Mouse (Mus musculus) limb, embryonic 12.5 days (tissue): ENCODE measurements around the gene Pex16. TPM values are rescaled to one million over a fixed set of nuclear protein-coding genes. Genes with fewer than 3 reads are reported as not detected.

Source experiments
- ATAC-seq: fragments of 200-750 bp; cut with Nextera tagmentation; 2 replicates; pipeline ENCODE4 v1.8.0; 2017; ENCODE audit warnings: low read depth, moderate TSS enrichment; ENCODE audit not compliant: insufficient number of reproducible peaks, insufficient read depth, low FRiP score, low TSS enrichment
- H3K27ac ChIP-seq: fragments of 300-500 bp; sonication (generic); 2 replicates; pipeline ENCODE4 v1.5.1; 2016; ENCODE audit warnings: mild to moderate bottlenecking, moderate library complexity
- H3K27me3 ChIP-seq: fragments of 300-500 bp; sonication (generic); 2 replicates; pipeline ENCODE4 v1.6.1; 2016; ENCODE audit warnings: mild to moderate bottlenecking, moderate library complexity
- H3K36me3 ChIP-seq: fragments of 300-500 bp; sonication (generic); 2 replicates; pipeline ENCODE4 v1.6.1; 2016; ENCODE audit warnings: mild to moderate bottlenecking, moderate library complexity
- H3K4me1 ChIP-seq: fragments of 300-500 bp; sonication (generic); replicated peaks from 2 replicates; pipeline ENCODE4 v1.6.1; 2016
- H3K4me2 ChIP-seq: fragments of 300-500 bp; sonication (generic); 2 replicates; pipeline ENCODE4 v1.6.1; 2016; ENCODE audit warnings: mild to moderate bottlenecking, moderate library complexity
- H3K4me3 ChIP-seq: fragments of 300-500 bp; sonication (generic); replicated peaks from 2 replicates; pipeline ENCODE4 v1.5.1; 2016; ENCODE audit warnings: mild to moderate bottlenecking
- H3K9ac ChIP-seq: fragments of 300-500 bp; sonication (generic); replicated peaks from 2 replicates; pipeline ENCODE4 v1.6.1; 2016; ENCODE audit warnings: mild to moderate bottlenecking, moderate library complexity
- H3K9me3 ChIP-seq: fragments of 300-500 bp; sonication (generic); 2 replicates; pipeline ENCODE4 v1.6.1; 2016; ENCODE audit warnings: mild to moderate bottlenecking, moderate library complexity
- WGBS: fragments of 180-500 bp; shearing (Covaris S2); methylation state at CpG from one replicate; pipeline ENCODE4 v1.1.7; 2016; 5-methylcytosine and 5-hydroxymethylcytosine counted together
- polyA plus RNA-seq: library from polyadenylated mRNA; unstranded; fragments of >200 nt; fragmentation: Nextera tagmentation; extraction: Ambion mirVana; gene quantifications from 2 replicates; pipeline ENCODE4 v1.2.1, GENCODE M21; 2016

Gene Pex16
- 17.1 and 17.6 TPM in 2 replicates for polyA plus RNA-seq

DNA sequence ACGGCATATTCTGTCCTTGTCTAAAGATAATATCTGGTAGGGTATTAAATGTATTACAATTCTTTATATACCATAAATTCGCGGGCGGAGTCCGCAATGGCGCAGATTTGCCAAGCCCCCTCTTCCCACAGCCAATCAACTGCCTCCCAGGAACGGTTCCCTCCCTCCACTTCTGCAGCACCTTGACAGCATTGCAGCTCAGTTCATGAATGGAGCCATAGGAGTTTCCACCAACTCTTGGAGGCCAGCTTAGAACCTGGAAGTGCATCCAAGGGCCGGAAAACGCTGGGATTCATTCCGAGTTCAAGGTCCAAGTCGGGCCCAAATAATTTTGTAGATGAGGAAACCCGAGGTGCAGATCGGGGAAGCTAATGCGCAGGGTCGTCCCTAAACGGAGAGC is at the start of gene Pex16, which contains the start of gene Large2:
Pex16 (plus strand) TSS at position 163 of the 400 bp plus-strand sequence.
Large2 (minus strand) TSS at position 356 of the 400 bp plus-strand sequence.
- Histone ChIP-seq H3K4me2 (peak within 1 kb of the TSS; percentile 94), H3K27me3 (peaks cover 34% of the 10 kb centered on the region), H3K27ac (peak within 1 kb of the TSS; percentile 87), H3K9me3 (no peaks in the 10 kb centered on the region), H3K36me3 (peaks cover 25% of the 10 kb centered on the region), H3K9ac (peak within 1 kb of the TSS; percentile 57), H3K4me3 (peak within 1 kb of the TSS; percentile 76), H3K4me1 (peaks cover 50% of the 10 kb centered on the region)
- no peak for ATAC-seq
- WGBS, result 2% methylated on average over 16 of the region's 16 CpGs

DNA sequence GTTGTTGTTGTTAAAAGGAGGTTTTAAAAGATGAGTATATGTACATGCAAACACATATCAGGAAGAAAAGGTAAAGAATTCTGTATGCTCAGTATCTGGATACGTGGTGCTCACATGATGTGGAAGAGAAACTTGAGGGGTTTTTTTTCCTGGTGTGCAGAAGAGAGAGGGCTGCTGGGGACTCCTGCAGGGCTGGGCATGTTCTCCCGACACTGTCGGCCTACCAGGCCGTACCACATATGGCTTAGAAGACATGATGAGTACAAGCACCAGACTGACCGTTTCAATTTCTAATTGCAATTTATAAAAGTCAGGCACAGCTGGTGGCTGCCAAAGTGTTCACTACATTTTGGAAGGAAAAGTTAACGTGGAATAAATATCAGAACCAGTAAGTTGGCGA is 48.8 kb upstream of the Pex16 start:
- Histone ChIP-seq H3K4me2 (no peak overlapping the region), H3K9me3 (no peaks in the 10 kb centered on the region), H3K4me1 (no peaks in the 10 kb centered on the region), H3K27me3 (no peaks in the 10 kb centered on the region), H3K4me3 (no peak overlapping the region), H3K9ac (no peak overlapping the region), H3K36me3 (peaks cover 89% of the 10 kb centered on the region), H3K27ac (no peak overlapping the region)
- 89% methylated on average over 7 of the region's 7 CpGs for WGBS
- ATAC-seq, result no peak

DNA sequence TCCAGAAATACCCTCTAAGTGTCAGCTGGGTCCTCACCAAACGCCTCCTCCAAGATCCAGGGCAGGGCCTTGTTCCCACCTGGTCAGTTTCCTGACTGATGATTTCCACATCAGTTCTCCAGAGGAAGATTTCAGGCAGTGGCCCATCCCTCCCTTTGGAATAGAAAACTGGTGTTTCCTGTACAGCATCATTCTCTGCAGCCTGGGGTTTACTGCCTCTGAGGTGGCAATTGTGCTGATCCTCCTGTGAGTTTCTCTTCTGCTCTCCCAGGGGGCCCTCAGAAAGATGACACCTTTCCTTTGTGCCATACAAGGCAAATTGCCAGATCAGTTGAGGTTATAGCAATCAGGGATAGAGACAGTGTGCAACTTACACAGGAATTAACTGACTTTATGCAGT is 48.3 kb upstream of the Pex16 start:
- Histone ChIP-seq H3K4me3 (no peak overlapping the region), H3K4me1 (no peaks in the 10 kb centered on the region), H3K36me3 (peaks cover 89% of the 10 kb centered on the region), H3K4me2 (no peak overlapping the region), H3K9me3 (no peaks in the 10 kb centered on the region), H3K27me3 (no peaks in the 10 kb centered on the region), H3K27ac (no peak overlapping the region), H3K9ac (no peak overlapping the region)
- WGBS, result 73% methylated on average over 1 of the region's 1 CpGs
- ATAC-seq, result no peak

DNA sequence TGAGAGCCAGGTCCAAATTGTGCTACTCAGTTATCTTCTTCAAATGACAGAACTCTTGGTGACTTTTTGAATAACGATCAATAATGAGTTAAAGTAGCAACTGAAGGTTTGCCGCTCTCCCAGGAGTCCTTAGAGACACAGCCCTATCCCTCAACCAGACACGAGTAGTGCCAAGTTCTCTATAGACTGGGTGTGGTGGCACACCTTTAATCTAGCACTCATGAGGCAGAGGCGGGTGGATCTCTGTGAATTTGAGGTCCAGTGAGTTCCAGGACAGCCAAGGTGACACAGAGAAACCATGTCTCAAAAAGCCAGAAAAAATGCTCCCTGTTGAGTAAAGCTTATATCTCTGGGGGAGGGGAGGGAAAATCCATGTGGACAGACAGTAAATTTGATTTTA is 46.9 kb upstream of the Pex16 start:
- H3K27ac ChIP-seq, result no peak overlapping the region
- no peak overlapping the region for H3K4me3 ChIP-seq
- peaks cover 88% of the 10 kb centered on the region for H3K36me3 ChIP-seq
- 93% methylated on average over 4 of the region's 4 CpGs for WGBS
- H3K9me3 ChIP-seq, result no peaks in the 10 kb centered on the region
- no peaks in the 10 kb centered on the region for H3K4me1 ChIP-seq
- H3K4me2 ChIP-seq, result no peak overlapping the region
- no peak for ATAC-seq
- no peaks in the 10 kb centered on the region for H3K27me3 ChIP-seq
- H3K9ac ChIP-seq, result no peak overlapping the region

DNA sequence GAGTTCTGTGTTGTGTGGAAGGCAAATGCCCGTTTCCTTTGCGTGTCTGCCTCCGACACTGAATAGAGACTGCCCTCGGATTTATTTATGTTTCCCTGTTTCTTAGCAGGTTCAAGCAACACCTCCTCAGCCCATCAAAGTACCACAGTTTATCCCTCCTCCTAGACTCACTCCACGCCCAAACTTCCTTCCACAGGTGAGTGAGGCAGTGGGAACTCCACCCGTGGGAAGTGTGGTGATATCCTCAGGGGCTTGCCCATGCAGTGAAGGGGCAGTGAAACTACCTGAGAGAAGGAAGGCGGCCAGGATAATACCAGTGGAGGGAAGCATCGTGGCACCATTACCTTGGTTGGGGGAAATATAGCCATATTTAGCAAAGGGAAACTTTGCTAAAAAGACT is 46.3 kb upstream of the Pex16 start:
- Histone ChIP-seq H3K9ac (no peak overlapping the region), H3K4me3 (no peak overlapping the region), H3K4me2 (no peak overlapping the region), H3K9me3 (no peaks in the 10 kb centered on the region), H3K4me1 (no peaks in the 10 kb centered on the region), H3K27me3 (no peaks in the 10 kb centered on the region), H3K27ac (no peak overlapping the region), H3K36me3 (peaks cover 86% of the 10 kb centered on the region)
- WGBS, result 93% methylated on average over 8 of the region's 8 CpGs
- ATAC-seq, result no peak

DNA sequence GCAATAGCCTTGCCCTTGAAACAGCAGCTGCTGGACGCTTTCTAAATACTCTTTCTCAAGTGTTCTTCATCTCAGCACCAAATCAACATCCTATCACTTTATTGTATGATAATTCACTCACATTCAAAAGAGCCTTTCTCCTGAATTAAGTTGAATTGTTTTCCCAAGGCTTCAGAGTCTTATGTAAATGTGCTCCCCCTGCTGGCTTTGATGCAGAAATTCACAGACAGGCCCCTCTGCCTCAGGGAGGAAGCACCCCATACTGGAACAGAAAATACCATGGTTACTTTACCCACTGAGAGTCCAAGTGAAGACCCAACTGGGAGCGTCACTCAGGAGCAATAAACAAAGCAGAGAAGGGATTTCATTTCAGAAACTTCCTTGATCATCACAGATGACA is 43.6 kb upstream of the Pex16 start:
- Histone ChIP-seq H3K4me1 (no peaks in the 10 kb centered on the region), H3K9me3 (no peaks in the 10 kb centered on the region), H3K4me3 (no peak overlapping the region), H3K27me3 (no peaks in the 10 kb centered on the region), H3K4me2 (no peak overlapping the region), H3K9ac (no peak overlapping the region), H3K36me3 (peaks cover 87% of the 10 kb centered on the region), H3K27ac (no peak overlapping the region)
- WGBS, result 67% methylated on average over 2 of the region's 2 CpGs
- ATAC-seq, result no peak

DNA sequence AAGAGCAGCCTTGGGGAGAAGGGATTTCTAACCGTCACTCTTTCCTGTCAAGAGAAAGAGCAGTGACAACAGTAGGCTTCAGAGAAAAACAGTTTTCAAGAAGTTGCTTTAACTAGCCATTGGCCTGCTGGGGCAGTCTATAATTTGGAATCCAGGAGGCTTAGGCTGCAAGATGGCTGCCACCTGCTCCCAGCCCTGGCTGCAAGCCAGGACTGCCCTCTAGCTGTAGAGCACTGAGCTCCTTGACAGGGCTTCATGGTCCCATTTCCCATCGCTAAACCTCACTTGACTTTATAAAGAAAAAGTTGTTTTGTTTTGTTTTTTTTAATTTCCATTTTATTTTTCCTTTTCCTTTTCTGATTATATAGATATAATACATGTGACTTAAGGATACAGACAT is 43.1 kb upstream of the Pex16 start:
- Histone ChIP-seq H3K36me3 (peaks cover 86% of the 10 kb centered on the region), H3K9me3 (no peaks in the 10 kb centered on the region), H3K4me3 (no peak overlapping the region), H3K4me2 (no peak overlapping the region), H3K4me1 (no peaks in the 10 kb centered on the region), H3K27me3 (no peaks in the 10 kb centered on the region), H3K9ac (no peak overlapping the region), H3K27ac (no peak overlapping the region)
- 89% methylated on average over 2 of the region's 2 CpGs for WGBS
- ATAC-seq, result no peak

DNA sequence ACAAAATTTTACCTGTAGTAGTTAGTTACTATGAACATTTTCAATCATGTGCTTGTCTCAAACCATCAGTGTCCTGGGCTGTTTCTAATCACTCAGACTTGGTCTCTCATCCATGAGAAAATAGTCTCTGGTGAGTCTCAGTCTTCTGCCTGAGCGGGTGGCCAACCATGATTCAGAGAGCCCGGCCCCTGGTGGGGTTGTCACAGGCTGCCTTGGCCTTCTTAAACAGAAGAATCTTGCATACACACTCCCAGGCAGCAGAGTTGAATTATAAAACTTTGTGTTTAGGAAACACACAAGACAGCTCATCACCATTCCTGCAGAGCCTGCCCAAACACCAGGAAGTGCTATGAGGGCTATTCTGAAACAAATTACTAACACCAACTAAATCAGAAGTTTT is 42.6 kb upstream of the Pex16 start:
- no peak overlapping the region for H3K9ac ChIP-seq
- no peak overlapping the region for H3K4me2 ChIP-seq
- WGBS, result 92% methylated on average over 2 of the region's 2 CpGs

DNA sequence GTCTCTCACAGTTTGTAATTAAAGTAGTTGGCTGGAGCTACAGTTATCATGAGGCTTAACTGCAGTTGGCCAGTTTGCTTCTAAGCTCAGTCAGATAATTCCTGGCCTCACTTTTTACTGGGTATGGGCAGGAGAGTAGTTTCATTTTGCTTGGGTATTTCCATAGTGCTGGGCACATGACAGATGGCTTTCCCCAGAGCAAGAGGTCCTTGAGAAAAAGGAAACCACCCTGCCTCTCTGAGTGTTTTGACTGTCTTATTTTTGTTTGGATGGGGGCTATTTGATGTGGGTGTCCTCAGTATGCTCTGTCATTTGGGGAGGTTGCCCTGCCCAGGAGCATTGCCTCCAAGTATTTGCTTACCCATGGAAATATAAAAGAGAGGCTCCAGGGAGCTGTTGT is 32.1 kb upstream of the Pex16 start:
- H3K36me3 ChIP-seq, result peaks cover 69% of the 10 kb centered on the region
- no peaks in the 10 kb centered on the region for H3K27me3 ChIP-seq
- no peaks in the 10 kb centered on the region for H3K9me3 ChIP-seq
- H3K4me1 ChIP-seq, result no peaks in the 10 kb centered on the region
- H3K9ac ChIP-seq, result no peak overlapping the region
- no peak overlapping the region for H3K27ac ChIP-seq
- H3K4me3 ChIP-seq, result no peak overlapping the region
- no peak for ATAC-seq
- H3K4me2 ChIP-seq, result no peak overlapping the region

More for the DNA sequence above, 42.6 kb upstream of the Pex16 start:
- no peaks in the 10 kb centered on the region for H3K4me1 ChIP-seq
- no peak for ATAC-seq
- H3K36me3 ChIP-seq, result peaks cover 85% of the 10 kb centered on the region
- no peak overlapping the region for H3K27ac ChIP-seq
- H3K27me3 ChIP-seq, result no peaks in the 10 kb centered on the region
- H3K4me3 ChIP-seq, result no peak overlapping the region
- H3K9me3 ChIP-seq, result no peaks in the 10 kb centered on the region

DNA sequence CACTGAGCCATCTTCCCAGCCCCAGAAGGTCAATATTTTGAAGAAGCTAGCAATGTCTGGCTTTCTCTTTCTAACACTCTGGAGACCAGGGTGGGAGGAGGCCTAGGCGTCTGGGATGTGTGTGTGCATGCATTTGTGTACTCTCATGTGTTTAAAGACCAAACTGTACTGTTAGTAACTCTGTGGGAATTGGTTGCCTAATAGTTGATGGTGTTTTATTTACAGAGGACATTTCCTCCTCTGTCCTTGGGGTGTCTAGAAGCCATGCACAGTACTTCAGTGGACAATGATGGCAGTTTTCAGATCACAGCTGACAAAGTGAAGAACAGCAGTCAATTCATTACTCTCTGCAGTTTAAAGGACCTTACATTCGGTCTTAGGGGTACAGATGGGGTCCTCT is 27.3 kb upstream of the Pex16 start:
- 83% methylated on average over 2 of the region's 2 CpGs for WGBS
- no peak overlapping the region for H3K4me3 ChIP-seq
- peaks cover 77% of the 10 kb centered on the region for H3K36me3 ChIP-seq
- no peak for ATAC-seq
- H3K9me3 ChIP-seq, result no peaks in the 10 kb centered on the region
- no peak overlapping the region for H3K27ac ChIP-seq
- H3K9ac ChIP-seq, result no peak overlapping the region
- no peaks in the 10 kb centered on the region for H3K4me1 ChIP-seq
- H3K4me2 ChIP-seq, result no peak overlapping the region
- H3K27me3 ChIP-seq, result no peaks in the 10 kb centered on the region

DNA sequence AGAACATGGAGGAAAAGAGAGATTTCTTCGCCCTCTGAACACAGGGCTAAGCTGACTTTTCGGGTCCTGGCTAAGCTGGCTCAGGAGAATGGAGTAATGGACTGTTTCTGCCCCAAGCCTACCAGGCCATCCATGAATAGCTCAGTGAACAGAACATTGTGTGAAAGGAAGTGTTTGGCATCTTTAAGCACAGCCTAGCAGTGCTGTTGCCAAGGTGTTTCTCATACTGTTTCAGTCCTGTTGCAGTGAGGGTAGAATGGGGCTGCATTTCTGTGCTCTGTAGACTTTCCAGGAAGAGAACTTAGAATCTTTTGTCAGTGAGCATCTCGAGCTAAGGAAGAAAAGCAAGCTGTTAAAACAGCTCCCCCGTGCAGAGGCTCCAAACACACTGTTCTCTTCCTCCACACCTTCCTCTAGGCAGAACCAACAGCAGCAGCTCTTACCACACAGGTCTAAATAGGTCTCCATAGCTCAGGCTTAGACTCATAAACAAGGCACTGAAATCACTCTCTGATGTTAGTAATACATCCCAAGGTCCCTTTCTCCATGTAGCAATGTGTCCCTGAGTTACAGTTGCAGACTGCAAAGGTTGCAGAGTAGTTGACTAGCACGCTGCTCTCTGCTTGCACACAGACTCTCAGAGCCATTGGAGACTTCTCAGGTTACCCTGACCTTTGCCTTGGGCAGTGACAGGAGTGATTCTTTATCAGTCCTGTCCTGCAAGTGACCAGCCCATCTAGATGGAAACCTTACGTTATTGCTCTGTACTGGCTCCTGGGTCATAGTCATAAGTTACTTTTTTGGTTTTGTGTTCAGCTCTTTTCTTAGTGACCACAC is 24.7 kb upstream of the Pex16 start:
- 49% methylated on average over 6 of the region's 6 CpGs for WGBS

DNA sequence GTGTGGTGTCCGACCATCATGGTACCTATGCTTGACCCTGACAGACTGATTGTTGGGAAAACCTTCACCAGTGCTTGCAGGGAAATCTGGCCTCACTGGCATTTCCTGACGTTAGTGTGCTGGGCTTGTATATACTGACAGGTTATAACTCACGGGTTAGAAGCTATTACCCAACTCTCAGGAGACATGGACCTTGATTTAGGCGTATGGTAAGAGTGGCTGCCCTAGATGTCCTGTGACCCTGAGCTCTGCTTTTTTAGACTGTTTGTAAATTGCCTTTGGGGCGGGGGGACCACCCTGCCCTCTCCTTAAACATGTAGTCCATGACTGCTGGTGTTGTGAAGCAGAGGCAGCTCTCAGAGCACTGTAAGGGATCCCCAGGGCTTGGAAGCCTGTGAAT is 23.8 kb upstream of the Pex16 start:
- H3K4me3 ChIP-seq, result no peak overlapping the region
- H3K36me3 ChIP-seq, result peaks cover 79% of the 10 kb centered on the region
- H3K9me3 ChIP-seq, result no peaks in the 10 kb centered on the region
- no peaks in the 10 kb centered on the region for H3K4me1 ChIP-seq
- WGBS, result 36% methylated on average over 5 of the region's 5 CpGs
- ATAC-seq, result no peak
- H3K27ac ChIP-seq, result no peak overlapping the region
- H3K4me2 ChIP-seq, result no peak overlapping the region
- no peak overlapping the region for H3K9ac ChIP-seq
- no peaks in the 10 kb centered on the region for H3K27me3 ChIP-seq

More for the DNA sequence above, 24.7 kb upstream of the Pex16 start:
- no peak overlapping the region for H3K4me2 ChIP-seq
- no peaks in the 10 kb centered on the region for H3K27me3 ChIP-seq
- no peaks in the 10 kb centered on the region for H3K9me3 ChIP-seq
- no peak overlapping the region for H3K4me3 ChIP-seq
- H3K9ac ChIP-seq, result no peak overlapping the region
- ATAC-seq, result no peak
- no peak overlapping the region for H3K27ac ChIP-seq
- no peaks in the 10 kb centered on the region for H3K4me1 ChIP-seq
- peaks cover 83% of the 10 kb centered on the region for H3K36me3 ChIP-seq
